Mouse (Mus musculus): ENCODE results near the gene Prl8a1.

Prl8a1 gene

GRCm38 (mm10) chr13:27582071-27582470 lies at the start of gene Prl8a1:
Prl8a1 (minus strand) TSS chr13:27582171.
- DNase-seq, result no peak

- DNase-seq, result no peak
These were observed 28.5 kb upstream of the Prl8a1 start, which contains the start of gene Prl7b1 for GRCm38 (mm10) chr13:27610482-27610881. Prl7b1 (minus strand) TSS chr13:27610582.

- no peak for DNase-seq
These were observed 17.5 kb downstream of the Prl8a1 start, which contains the start of gene Prl8a9 for GRCm38 (mm10) chr13:27564506-27564905. Prl8a9 (minus strand) TSS chr13:27564606.

GRCm38 (mm10) chr13:27553336-27553735 lies 28.6 kb downstream of the Prl8a1 start:
- no peak for DNase-seq
